In the genomic region with DNA sequence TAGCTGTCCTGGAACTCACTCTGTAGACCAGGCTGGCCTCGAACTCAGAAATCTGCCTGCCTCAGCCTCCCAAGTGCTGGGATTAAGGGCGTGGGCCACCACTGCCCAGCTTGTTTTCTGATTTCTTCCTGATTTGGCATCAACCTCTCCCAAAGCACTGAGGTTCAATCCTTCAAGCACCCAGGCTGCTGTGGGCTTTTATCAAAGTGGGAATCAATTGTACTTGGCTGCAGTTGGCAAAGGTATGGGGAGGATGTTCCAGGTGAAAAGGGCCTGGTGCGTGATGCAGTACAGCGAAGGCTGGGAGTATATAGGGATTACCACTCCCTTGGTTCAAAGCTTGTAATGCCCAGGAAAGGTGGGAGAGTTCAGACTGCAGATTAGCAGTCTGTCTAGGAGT, we compare ENCODE assay signal across 8 mouse cellular contexts. TPM values are rescaled to one million over a fixed set of nuclear protein-coding genes. Genes with fewer than 3 reads are reported as not detected.
DNase-seq lines count a peak whose midpoint lies in the region; ATAC-seq and TF ChIP-seq lines count a peak whose summit lies in the region.

No protein-coding gene starts in this region.

- H3K36me3 ChIP-seq in forebrain, embryonic 13.5 days (ENCODE audit: poor library complexity, severe bottlenecking): peaks cover 27% of the 10 kb centered on the region
- H3K36me3 ChIP-seq in intestine, postnatal 0 days (ENCODE audit: control insufficient read depth, insufficient read depth): 0 out of 2 replicates have a peak, but pooled peaks cover 7% of the 10 kb centered on the region
- peaks cover 31% of the 10 kb centered on the region for H3K36me3 ChIP-seq in neural tube, embryonic 12.5 days

- no peak overlapping the region for H3K27ac ChIP-seq in left cerebral cortex, adult 2 months
- H3K27ac ChIP-seq in forebrain, embryonic 13.5 days: no peak overlapping the region
- H3K27ac ChIP-seq in intestine, postnatal 0 days (ENCODE audit: low read depth, low read length): no peak overlapping the region
- no peak overlapping the region for H3K27ac ChIP-seq in neural tube, embryonic 12.5 days

- ATAC-seq in forebrain, embryonic 13.5 days: no peak
- ATAC-seq in intestine, postnatal 0 days: no peak
- ATAC-seq in neural tube, embryonic 12.5 days (ENCODE audit: low FRiP score, low read depth): no peak

- peak overlapping the region; percentile 73 for H3K4me2 ChIP-seq in forebrain, embryonic 13.5 days
- peak overlapping the region; percentile 94 for H3K4me2 ChIP-seq in intestine, postnatal 0 days (replicated peaks; ENCODE audit: low read depth)
- H3K4me2 ChIP-seq in neural tube, embryonic 12.5 days (replicated peaks): peak overlapping the region; percentile 79

- no peaks in the 10 kb centered on the region for H3K27me3 ChIP-seq in forebrain, embryonic 13.5 days
- H3K27me3 ChIP-seq in intestine, postnatal 0 days (replicated peaks; ENCODE audit: control insufficient read depth, insufficient read depth, low read length): no peaks in the 10 kb centered on the region
- no peaks in the 10 kb centered on the region for H3K27me3 ChIP-seq in neural tube, embryonic 12.5 days (replicated peaks)

- H3K4me1 ChIP-seq in forebrain, embryonic 13.5 days: peaks cover 52% of the 10 kb centered on the region
- peaks cover 16% of the 10 kb centered on the region for H3K4me1 ChIP-seq in intestine, postnatal 0 days (replicated peaks; ENCODE audit: control insufficient read depth, insufficient read depth, low read length)
- peaks cover 45% of the 10 kb centered on the region for H3K4me1 ChIP-seq in neural tube, embryonic 12.5 days

- peak overlapping the region; percentile 54 for H3K4me3 ChIP-seq in left cerebral cortex, adult 2 months
- H3K4me3 ChIP-seq in forebrain, embryonic 13.5 days: peak overlapping the region; percentile 62; the same call in 1 of the 2 replicates
- no peak overlapping the region; the same call in 1 of the 2 replicates for H3K4me3 ChIP-seq in intestine, postnatal 0 days (ENCODE audit: low read depth, low read length)
- H3K4me3 ChIP-seq in neural tube, embryonic 12.5 days: no peak overlapping the region

- H3K9ac ChIP-seq in forebrain, embryonic 13.5 days: no peak overlapping the region
- no peak overlapping the region for H3K9ac ChIP-seq in intestine, postnatal 0 days (ENCODE audit: low read depth, low read length)
- no peak overlapping the region for H3K9ac ChIP-seq in neural tube, embryonic 12.5 days

- DNase-seq in left cerebral cortex, adult 2 months (ENCODE audit: extremely low spot score in 1 of 2, low spot score in 2 of 2): no peak
- no peak for DNase-seq in left cerebral cortex, postnatal 25 days (ENCODE audit: low spot score in 2 of 2)
- no peak for DNase-seq in frontal cortex, postnatal 36 days (ENCODE audit: low spot score in 2 of 2)
- no peak for DNase-seq in adrenal gland, adult 2 months
- DNase-seq in left cerebral cortex, adult 18-20 months (ENCODE audit: low spot score in 2 of 2): no peak

- WGBS in forebrain, embryonic 13.5 days: 58% methylated on average over 4 of the region's 4 CpGs
- 53% methylated on average over 4 of the region's 4 CpGs for WGBS in intestine, postnatal 0 days
- WGBS in neural tube, embryonic 12.5 days: 59% methylated on average over 4 of the region's 4 CpGs

- TF ChIP-seq CTCF in left cerebral cortex, adult 2 months (IDR thresholded peaks at IDR 0.05): no peak
- no peak for TF ChIP-seq CTCF in intestine, postnatal 0 days (IDR thresholded peaks at IDR 0.05; ENCODE audit: low read depth)

- intact Hi-C loops in left cerebral cortex, adult 2 months (cut with DNase I): no loop called here
- intact Hi-C loops in left cerebral cortex, postnatal 25 days (cut with DNase I): loop anchor here (10.0 kb wide), 1 partner anchor 784 kb away; no protein-coding TSS in a partner anchor

- H3K9me3 ChIP-seq in forebrain, embryonic 13.5 days (replicated peaks): no peaks in the 10 kb centered on the region
- H3K9me3 ChIP-seq in intestine, postnatal 0 days (ENCODE audit: control insufficient read depth): no peaks in the 10 kb centered on the region
- no peaks in the 10 kb centered on the region for H3K9me3 ChIP-seq in neural tube, embryonic 12.5 days

RNA-seq across cellular contexts. Expression of gene Mcm2, which starts 0.5 kb away (rescaled TPM):
- 1 to 10 TPM; 2.1 to 4.5 TPM for total RNA-seq in left cerebral cortex, adult 2 months (2021)
- 1 to 10 TPM; 3.2 to 4.9 TPM for total RNA-seq in left cerebral cortex, postnatal 25 days (2021)
- 133 and 157 TPM in 2 replicates for polyA plus RNA-seq in forebrain, embryonic 13.5 days (2015; fragmentation: Nextera tagmentation; extraction: Ambion mirVana)
- polyA plus RNA-seq in intestine, postnatal 0 days (2015; fragmentation: Nextera tagmentation; extraction: Ambion mirVana): 32.9 and 33.1 TPM in 2 replicates
- polyA plus RNA-seq in neural tube, embryonic 12.5 days (2016; fragmentation: Nextera tagmentation; extraction: Ambion mirVana): 120 and 127 TPM in 2 replicates
- total RNA-seq in adrenal gland, adult 2 months (2021): 10 to 100 TPM; 18.1 to 33.1 TPM
- 24.4 and 33.4 TPM in 2 replicates for polyA plus RNA-seq in adrenal gland, adult 2 months (2012; rRNA removed)
- total RNA-seq in left cerebral cortex, adult 18-20 months (2021): 1 to 10 TPM; 3.7 to 6.8 TPM

RNA-seq across cellular contexts. Expression of gene Tpra1, which starts 3.0 kb away (rescaled TPM):
- total RNA-seq in left cerebral cortex, adult 2 months (2021): 10 to 100 TPM; 50.8 to 53.6 TPM
- total RNA-seq in left cerebral cortex, postnatal 25 days (2021): 10 to 100 TPM; 39.2 to 46.8 TPM
- 45.4 and 53.9 TPM in 2 replicates for polyA plus RNA-seq in forebrain, embryonic 13.5 days (2015; fragmentation: Nextera tagmentation; extraction: Ambion mirVana)
- polyA plus RNA-seq in intestine, postnatal 0 days (2015; fragmentation: Nextera tagmentation; extraction: Ambion mirVana): 81.2 and 81.6 TPM in 2 replicates
- polyA plus RNA-seq in neural tube, embryonic 12.5 days (2016; fragmentation: Nextera tagmentation; extraction: Ambion mirVana): 60.6 and 61.2 TPM in 2 replicates
- 100 to 1,000 TPM in 1 of 2 experiments, 10 to 100 TPM in 1; 87.0 to 108 TPM for total RNA-seq in adrenal gland, adult 2 months (2021)
- 578 and 603 TPM in 2 replicates for polyA plus RNA-seq in adrenal gland, adult 2 months (2012; rRNA removed)
- total RNA-seq in left cerebral cortex, adult 18-20 months (2021): 10 to 100 TPM; 45.5 to 47.2 TPM

RNA-seq across cellular contexts. Expression of gene Podxl2, which starts 24.2 kb away (rescaled TPM):
- total RNA-seq in left cerebral cortex, adult 2 months (2021): 100 to 1,000 TPM; 196 to 201 TPM
- total RNA-seq in left cerebral cortex, postnatal 25 days (2021): 100 to 1,000 TPM; 173 to 180 TPM
- 355 and 357 TPM in 2 replicates for polyA plus RNA-seq in forebrain, embryonic 13.5 days (2015; fragmentation: Nextera tagmentation; extraction: Ambion mirVana)
- 36.3 and 39.2 TPM in 2 replicates for polyA plus RNA-seq in intestine, postnatal 0 days (2015; fragmentation: Nextera tagmentation; extraction: Ambion mirVana)
- polyA plus RNA-seq in neural tube, embryonic 12.5 days (2016; fragmentation: Nextera tagmentation; extraction: Ambion mirVana): 362 and 381 TPM in 2 replicates
- total RNA-seq in adrenal gland, adult 2 months (2021): 10 to 100 TPM; 24.2 to 78.2 TPM
- polyA plus RNA-seq in adrenal gland, adult 2 months (2012; rRNA removed): 263 and 360 TPM in 2 replicates
- 100 to 1,000 TPM; 202 to 219 TPM for total RNA-seq in left cerebral cortex, adult 18-20 months (2021)

RNA-seq across cellular contexts. Expression of gene Abtb1, which starts 57.3 kb away (rescaled TPM):
- total RNA-seq in left cerebral cortex, adult 2 months (2021): 10 to 100 TPM; 39.7 to 40.5 TPM
- 10 to 100 TPM; 34.8 to 35.3 TPM for total RNA-seq in left cerebral cortex, postnatal 25 days (2021)
- 32.0 and 32.3 TPM in 2 replicates for polyA plus RNA-seq in forebrain, embryonic 13.5 days (2015; fragmentation: Nextera tagmentation; extraction: Ambion mirVana)
- polyA plus RNA-seq in intestine, postnatal 0 days (2015; fragmentation: Nextera tagmentation; extraction: Ambion mirVana): 22.7 and 23.9 TPM in 2 replicates
- polyA plus RNA-seq in neural tube, embryonic 12.5 days (2016; fragmentation: Nextera tagmentation; extraction: Ambion mirVana): 37.3 and 38.2 TPM in 2 replicates
- 10 to 100 TPM; 18.0 to 25.8 TPM for total RNA-seq in adrenal gland, adult 2 months (2021)
- polyA plus RNA-seq in adrenal gland, adult 2 months (2012; rRNA removed): 119 and 120 TPM in 2 replicates
- total RNA-seq in left cerebral cortex, adult 18-20 months (2021): 10 to 100 TPM; 38.8 to 44.3 TPM

Comparison
In these comparisons a context has a peak if more than half of its experiments do, and no peak if none do; other contexts are left out.
1. H3K4me3 ChIP-seq: peak in left cerebral cortex, adult 2 months (single experiment) and forebrain, embryonic 13.5 days (single experiment); none in intestine, postnatal 0 days (single experiment) and neural tube, embryonic 12.5 days (single experiment).
2. Peak in every context shown above with its lines, with median percentiles within 50 percentile points of each other: H3K4me2 ChIP-seq.